Mouse (Mus musculus) cerebellum, postnatal 14 days (tissue): ENCODE measurements around the gene Alkbh1.
"Not testable (repeated sequence)": the region's sequence is repeated elsewhere in the genome, so short reads cannot be mapped to it uniquely, and the experiment has no call there.

Source experiments
- DNase-seq, 2 experiments: peaks; one replicate each; pipeline ENCODE4 v3.0.0; 2021; ENCODE audit warnings: mixed read lengths in 2 of 2

Alkbh1 gene

GRCm38 (mm10) chr12:87443700-87444122 lies at the start of gene Alkbh1, which contains the start of gene Slirp:
Gene Alkbh1, minus strand, starts transcription at chr12:87444017.
Gene Slirp, plus strand, starts transcription at chr12:87443896.
- DNase-seq: peak; percentile 93 to 94

- not testable (repeated sequence) for DNase-seq
Measured at GRCm38 (mm10) chr12:87488683-87489082, 44.9 kb upstream of the Alkbh1 start.

- not testable (repeated sequence) for DNase-seq
Measured at GRCm38 (mm10) chr12:87482482-87482881, 38.7 kb upstream of the Alkbh1 start.

- no peak for DNase-seq
Measured at GRCm38 (mm10) chr12:87474756-87475155, 30.9 kb upstream of the Alkbh1 start.

- peak; percentile 95 to 96 for DNase-seq
Measured at GRCm38 (mm10) chr12:87471964-87472786, 28.4 kb upstream of the Alkbh1 start, which contains the start of gene Snw1. Gene Snw1, minus strand, starts transcription at chr12:87472274.

GRCm38 (mm10) chr12:87471421-87471963 lies 27.7 kb upstream of the Alkbh1 start:
- no peak for DNase-seq

- DNase-seq: no peak
Measured at GRCm38 (mm10) chr12:87470263-87471136, 26.7 kb upstream of the Alkbh1 start.

GRCm38 (mm10) chr12:87464678-87465297 lies 21.0 kb upstream of the Alkbh1 start:
- DNase-seq: no peak

GRCm38 (mm10) chr12:87449456-87449855 lies 5.6 kb upstream of the Alkbh1 start:
- no peak for DNase-seq

GRCm38 (mm10) chr12:87444211-87444610 lies 394 bp upstream of the Alkbh1 start:
- peak; percentile 11 to 19 for DNase-seq

GRCm38 (mm10) chr12:87443115-87443699 lies 610 bp downstream of the Alkbh1 start:
- DNase-seq: no peak

GRCm38 (mm10) chr12:87442177-87443114 lies 1.4 kb downstream of the Alkbh1 start:
- no peak for DNase-seq

- DNase-seq: no peak
Measured at GRCm38 (mm10) chr12:87428885-87429284, 14.9 kb downstream of the Alkbh1 start.

- no peak for DNase-seq
Measured at GRCm38 (mm10) chr12:87428295-87428694, 15.5 kb downstream of the Alkbh1 start.

GRCm38 (mm10) chr12:87426354-87427031 lies 17.3 kb downstream of the Alkbh1 start:
- DNase-seq: no peak

- DNase-seq: no peak
Measured at GRCm38 (mm10) chr12:87424516-87424915, 19.3 kb downstream of the Alkbh1 start.

- no peak for DNase-seq
Measured at GRCm38 (mm10) chr12:87423700-87424099, 20.1 kb downstream of the Alkbh1 start.

- DNase-seq: peak in 1 of 2 experiments; percentile 16
Measured at GRCm38 (mm10) chr12:87421708-87422507, 21.9 kb downstream of the Alkbh1 start.

GRCm38 (mm10) chr12:87419974-87420485 lies 23.8 kb downstream of the Alkbh1 start:
- no peak for DNase-seq
